Mouse (Mus musculus): ENCODE measurements around the gene Olah. TPM values are rescaled to one million over a fixed set of nuclear protein-coding genes. Genes with fewer than 3 reads are reported as not detected.

Olah gene
- total and polyA plus RNA-seq, 3 experiments = 0.39 TPM; not detected in 2

DNA sequence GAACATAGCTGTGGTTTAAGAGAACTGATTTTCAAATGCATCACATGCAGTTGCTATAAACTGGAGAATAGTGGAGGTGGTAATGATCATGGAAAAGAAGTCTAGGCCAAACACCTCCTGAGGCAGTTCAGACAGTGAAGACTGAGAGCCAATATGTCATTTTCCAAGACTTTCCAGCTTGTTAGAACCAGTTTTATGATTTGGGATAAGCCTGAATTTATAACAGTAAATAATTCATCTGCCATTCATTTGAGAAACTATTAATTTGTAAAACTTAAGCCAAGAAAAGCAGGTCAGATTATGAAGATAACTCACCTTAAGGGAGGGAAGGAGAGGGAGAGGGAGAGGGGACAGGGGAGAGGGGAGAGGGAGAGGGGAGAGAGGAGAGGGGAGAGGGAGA is 43.9 kb downstream of the Olah start:
- no peak for DNase-seq (ENCODE audit: extremely low read depth)
- Histone ChIP-seq H3K4me2 (ENCODE audit: insufficient read depth, low read depth, poor library complexity, severe bottlenecking) (no peak overlapping the region), H3K27ac (ENCODE audit: insufficient read depth, low read depth) (no peak overlapping the region), H3K27me3 (replicated peaks) (no peaks in the 10 kb centered on the region), H3K4me1 (ENCODE audit: control insufficient read depth in 1 of 2, insufficient read depth in 2 of 2) (peaks cover 3 to 10% of the 10 kb centered on the region in 2 experiments), H3K36me3 (replicated peaks in 1 of 2; ENCODE audit: control insufficient read depth in 1 of 2, insufficient read depth in 1 of 2, low read length in 1 of 2) (no peaks in the 10 kb centered on the region), H3K79me2 (replicated peaks; ENCODE audit: control insufficient read depth, extremely low read depth, insufficient read depth, poor library complexity, severe bottlenecking) (no peaks in the 10 kb centered on the region), H3K4me3 (replicated peaks in 1 of 3; ENCODE audit: low read depth in 2 of 3, low read length in 2 of 3, poor library complexity in 1 of 3) (no peak overlapping the region), H3K9ac (ENCODE audit: insufficient read depth, low read depth) (no peak overlapping the region), H3K9me3 (replicated peaks; ENCODE audit: low read length) (peaks cover 2% of the 10 kb centered on the region)
- no peak for TF ChIP-seq IRF4 (IDR thresholded peaks at IDR 0.05; ENCODE audit: low read depth, low read length)
- no peak for TF ChIP-seq JUND (conservative IDR thresholded peaks at IDR 0.05; ENCODE audit: low read depth, low read length)
- TF ChIP-seq ZKSCAN1 (IDR thresholded peaks at IDR 0.05; ENCODE audit: borderline replicate concordance, low read depth, low read length) = no peak
- TF ChIP-seq HCFC1 (IDR thresholded peaks at IDR 0.05; ENCODE audit: low read depth, low read length) = no peak
- TF ChIP-seq GABPA (IDR thresholded peaks at IDR 0.05; ENCODE audit: insufficient replicate concordance, low read depth, low read length) = no peak
- no peak for TF ChIP-seq POLR2AphosphoS2 (IDR thresholded peaks at IDR 0.05; ENCODE audit: low read depth, low read length)
- no peak for TF ChIP-seq USF1 (IDR thresholded peaks at IDR 0.05; ENCODE audit: low read depth, low read length)
- no peak for TF ChIP-seq SMC3 (IDR thresholded peaks at IDR 0.05; ENCODE audit: low read depth, low read length)
- TF ChIP-seq MAZ (IDR thresholded peaks at IDR 0.05; ENCODE audit: low read depth, low read length) = no peak
- no peak for TF ChIP-seq TCF12 (IDR thresholded peaks at IDR 0.05; ENCODE audit: low read depth, low read length)
- dilution Hi-C loops (cut with MboI; ENCODE audit: extremely low pct_ligation_motif_present, extremely low pct_unique_long_range_greater_than_20kb, low sequenced_read_pairs) = no loop called here
- in situ Hi-C loops (cut with MboI; ENCODE audit: low pct_ligation_motif_present, low pct_unique_long_range_greater_than_20kb, low sequenced_read_pairs) = no loop called here

DNA sequence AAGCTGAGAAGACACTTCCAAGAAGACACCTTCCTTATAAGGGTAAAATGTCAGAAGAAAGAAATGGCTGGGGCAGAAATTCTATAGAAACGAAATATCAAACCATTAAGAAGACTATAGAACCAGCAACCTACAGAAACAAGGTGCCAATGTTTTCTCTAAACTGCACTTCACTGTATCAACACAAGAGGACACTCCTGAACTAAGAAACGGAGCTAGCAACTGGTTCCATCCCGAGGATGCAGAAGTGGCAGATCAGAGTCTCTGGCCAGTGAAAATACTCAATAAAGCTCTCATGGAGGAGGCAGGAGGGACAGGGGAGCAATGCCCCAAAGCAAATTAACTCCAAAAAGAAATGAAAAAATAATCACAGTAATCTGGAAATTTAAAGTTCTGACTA is 48.1 kb downstream of the Olah start:
- dilution Hi-C loops (cut with MboI; ENCODE audit: extremely low pct_ligation_motif_present, extremely low pct_unique_long_range_greater_than_20kb, low sequenced_read_pairs) (no loop called here), in situ Hi-C loops (cut with MboI; ENCODE audit: low pct_ligation_motif_present, low pct_unique_long_range_greater_than_20kb, low sequenced_read_pairs) (loop anchor here (10.0 kb wide), 2 partner anchors 66 to 456 kb away; no protein-coding TSS in a partner anchor)
- H3K4me1 ChIP-seq (ENCODE audit: control insufficient read depth in 1 of 2, insufficient read depth in 2 of 2) = peaks cover 0 to 6% of the 10 kb centered on the region in 2 experiments; a peak in 1 of 4 replicates
- H3K9ac ChIP-seq (ENCODE audit: insufficient read depth, low read depth) = no peak overlapping the region
- H3K27ac ChIP-seq (ENCODE audit: insufficient read depth, low read depth) = no peak overlapping the region
- H3K4me3 ChIP-seq (replicated peaks in 1 of 3; ENCODE audit: low read depth in 2 of 3, low read length in 2 of 3, poor library complexity in 1 of 3) = no peak overlapping the region
- no peaks in the 10 kb centered on the region for H3K27me3 ChIP-seq (replicated peaks)
- H3K79me2 ChIP-seq (replicated peaks; ENCODE audit: control insufficient read depth, extremely low read depth, insufficient read depth, poor library complexity, severe bottlenecking) = no peaks in the 10 kb centered on the region
- no peak overlapping the region for H3K4me2 ChIP-seq (ENCODE audit: insufficient read depth, low read depth, poor library complexity, severe bottlenecking)
- H3K36me3 ChIP-seq (replicated peaks in 1 of 2; ENCODE audit: control insufficient read depth in 1 of 2, insufficient read depth in 1 of 2, low read length in 1 of 2) = no peaks in the 10 kb centered on the region
- DNase-seq (ENCODE audit: extremely low read depth) = peak; percentile 57
- peaks cover 2% of the 10 kb centered on the region for H3K9me3 ChIP-seq (replicated peaks; ENCODE audit: low read length)
- TF ChIP-seq SIN3A (IDR thresholded peaks at IDR 0.05; ENCODE audit: low read length) (0 out of 2 replicates have a peak, but pooled peaks have one; percentile 27), ZMIZ1 (IDR thresholded peaks at IDR 0.05; ENCODE audit: low read depth, low read length) (no peak), KAT2A (IDR thresholded peaks at IDR 0.05; ENCODE audit: insufficient replicate concordance, low read length) (no peak), POLR2A (IDR thresholded peaks at IDR 0.05; ENCODE audit: low read depth, low read length) (no peak), BHLHE40 (IDR thresholded peaks at IDR 0.05; ENCODE audit: low read depth, low read length) (no peak), USF1 (IDR thresholded peaks at IDR 0.05; ENCODE audit: low read depth, low read length) (no peak), CTCF (conservative IDR thresholded peaks at IDR 0.05 in 1 of 2, IDR thresholded peaks at IDR 0.05 in 1 of 2; ENCODE audit: low read depth in 2 of 2, low read length in 2 of 2) (peak; percentile 70 to 92; a peak in 3 of 4 replicates), TBP (conservative IDR thresholded peaks at IDR 0.05; ENCODE audit: low read depth, low read length) (no peak), USF2 (conservative IDR thresholded peaks at IDR 0.05; ENCODE audit: low read depth, low read length) (no peak), ZNF384 (IDR thresholded peaks at IDR 0.05; ENCODE audit: low read depth, low read length) (no peak), ELF1 (IDR thresholded peaks at IDR 0.05; ENCODE audit: low read depth, low read length) (no peak), MAFK (IDR thresholded peaks at IDR 0.05; ENCODE audit: insufficient replicate concordance, low read length) (no peak), POLR2AphosphoS2 (IDR thresholded peaks at IDR 0.05; ENCODE audit: low read depth, low read length) (no peak), ZKSCAN1 (IDR thresholded peaks at IDR 0.05; ENCODE audit: borderline replicate concordance, low read depth, low read length) (no peak), MEF2A (IDR thresholded peaks at IDR 0.05; ENCODE audit: borderline replicate concordance, low read depth, low read length) (no peak), MYC (IDR thresholded peaks at IDR 0.05; ENCODE audit: low read depth, low read length) (no peak), ETS1 (conservative IDR thresholded peaks at IDR 0.05; ENCODE audit: low read depth, low read length) (no peak), SMC3 (IDR thresholded peaks at IDR 0.05; ENCODE audit: low read depth, low read length) (peak; percentile 90), ZC3H11A (IDR thresholded peaks at IDR 0.05; ENCODE audit: low read depth, low read length) (peak; percentile 72), NRF1 (IDR thresholded peaks at IDR 0.05; ENCODE audit: low read depth, low read length) (no peak), E2F4 (IDR thresholded peaks at IDR 0.05; ENCODE audit: insufficient replicate concordance, low read depth, low read length) (0 out of 2 replicates have a peak, but pooled peaks have one; percentile 32), MAZ (IDR thresholded peaks at IDR 0.05; ENCODE audit: low read depth, low read length) (no peak), MXI1 (IDR thresholded peaks at IDR 0.05; ENCODE audit: low read depth, low read length) (no peak), CHD2 (IDR thresholded peaks at IDR 0.05; ENCODE audit: low read length) (no peak), RCOR1 (conservative IDR thresholded peaks at IDR 0.05; ENCODE audit: low read depth, low read length) (no peak), PAX5 (IDR thresholded peaks at IDR 0.05; ENCODE audit: low read length) (no peak), TCF12 (IDR thresholded peaks at IDR 0.05; ENCODE audit: low read depth, low read length) (no peak), MAX (IDR thresholded peaks at IDR 0.05; ENCODE audit: low read length) (no peak), EP300 (IDR thresholded peaks at IDR 0.05; ENCODE audit: low read length) (no peak)

Data from CH12.LX (cell line).